Mouse (Mus musculus): ENCODE data around the gene Pld2. TPM values are rescaled to one million over a fixed set of nuclear protein-coding genes. Genes with fewer than 3 reads are reported as not detected.

The Pld2 gene
- polyA plus RNA-seq (2014; fragmentation: Nextera tagmentation; extraction: Ambion mirVana): 4.8 and 5.8 TPM in 2 replicates

GRCm38 (mm10) chr11:70539877-70540587, at the start of gene Pld2:
Pld2 (plus strand) TSS chr11:70540064.
- Histone ChIP-seq H3K4me3 (ENCODE audit: low read depth, low read length) (peak within 1 kb of the TSS; percentile 50), H3K27ac (ENCODE audit: low read depth, low read length) (no peak within 1 kb of the TSS), H3K36me3 (ENCODE audit: control insufficient read depth, insufficient read depth, low read length) (no peaks in the 10 kb centered on the region), H3K4me2 (ENCODE audit: low read length) (peak within 1 kb of the TSS; percentile 78), H3K9me3 (replicated peaks; ENCODE audit: control insufficient read depth, low read length) (no peaks in the 10 kb centered on the region), H3K4me1 (ENCODE audit: control insufficient read depth, insufficient read depth, low read length) (no peaks in the 10 kb centered on the region), H3K27me3 (replicated peaks; ENCODE audit: control insufficient read depth, insufficient read depth, low read length) (0 out of 2 replicates have a peak, but pooled peaks cover 6% of the 10 kb centered on the region), H3K9ac (ENCODE audit: low read length) (peak within 1 kb of the TSS; percentile 60)
- under 1% methylated on average over 61 of the region's 65 CpGs for WGBS
- ATAC-seq (peak; percentile 81), DNase-seq (ENCODE audit: low spot score) (peak; percentile 80)

GRCm38 (mm10) chr11:70499566-70500475, 40.0 kb upstream of the Pld2 start:
- H3K36me3 ChIP-seq (ENCODE audit: control insufficient read depth, insufficient read depth, low read length): no peaks in the 10 kb centered on the region
- no peaks in the 10 kb centered on the region for H3K9me3 ChIP-seq (replicated peaks; ENCODE audit: control insufficient read depth, low read length)
- 67% methylated on average over 14 of the region's 14 CpGs for WGBS
- H3K4me1 ChIP-seq (ENCODE audit: control insufficient read depth, insufficient read depth, low read length): no peaks in the 10 kb centered on the region
- H3K4me3 ChIP-seq (ENCODE audit: low read depth, low read length): no peak overlapping the region
- no peak overlapping the region for H3K9ac ChIP-seq (ENCODE audit: low read length)
- no peaks in the 10 kb centered on the region for H3K27me3 ChIP-seq (replicated peaks; ENCODE audit: control insufficient read depth, insufficient read depth, low read length)
- no peak for ATAC-seq
- H3K4me2 ChIP-seq (ENCODE audit: low read length): no peak overlapping the region
- no peak for DNase-seq (ENCODE audit: low spot score)
- H3K27ac ChIP-seq (ENCODE audit: low read depth, low read length): no peak overlapping the region

GRCm38 (mm10) chr11:70500476-70500812, 39.4 kb upstream of the Pld2 start:
- H3K4me2 ChIP-seq (ENCODE audit: low read length): no peak overlapping the region
- H3K4me3 ChIP-seq (ENCODE audit: low read depth, low read length): no peak overlapping the region
- no peak for DNase-seq (ENCODE audit: low spot score)
- H3K36me3 ChIP-seq (ENCODE audit: control insufficient read depth, insufficient read depth, low read length): no peaks in the 10 kb centered on the region
- no peaks in the 10 kb centered on the region for H3K27me3 ChIP-seq (replicated peaks; ENCODE audit: control insufficient read depth, insufficient read depth, low read length)
- H3K9me3 ChIP-seq (replicated peaks; ENCODE audit: control insufficient read depth, low read length): no peaks in the 10 kb centered on the region
- ATAC-seq: no peak
- no peak overlapping the region for H3K9ac ChIP-seq (ENCODE audit: low read length)
- no peak overlapping the region for H3K27ac ChIP-seq (ENCODE audit: low read depth, low read length)
- WGBS: 98% methylated on average over 1 of the region's 1 CpGs
- no peaks in the 10 kb centered on the region for H3K4me1 ChIP-seq (ENCODE audit: control insufficient read depth, insufficient read depth, low read length)

GRCm38 (mm10) chr11:70502018-70502417, 37.8 kb upstream of the Pld2 start:
- H3K27me3 ChIP-seq (replicated peaks; ENCODE audit: control insufficient read depth, insufficient read depth, low read length): no peaks in the 10 kb centered on the region
- DNase-seq (ENCODE audit: low spot score): no peak
- no peak overlapping the region for H3K4me3 ChIP-seq (ENCODE audit: low read depth, low read length)
- H3K36me3 ChIP-seq (ENCODE audit: control insufficient read depth, insufficient read depth, low read length): no peaks in the 10 kb centered on the region
- no peak overlapping the region for H3K4me2 ChIP-seq (ENCODE audit: low read length)
- WGBS: 73% methylated on average over 3 of the region's 3 CpGs
- no peak overlapping the region for H3K27ac ChIP-seq (ENCODE audit: low read depth, low read length)
- H3K9ac ChIP-seq (ENCODE audit: low read length): no peak overlapping the region
- H3K4me1 ChIP-seq (ENCODE audit: control insufficient read depth, insufficient read depth, low read length): no peaks in the 10 kb centered on the region
- no peak for ATAC-seq
- no peaks in the 10 kb centered on the region for H3K9me3 ChIP-seq (replicated peaks; ENCODE audit: control insufficient read depth, low read length)

GRCm38 (mm10) chr11:70504970-70505369, 34.9 kb upstream of the Pld2 start, which contains the start of gene Tm4sf5:
Tm4sf5 (plus strand) TSS chr11:70505244.
- H3K36me3 ChIP-seq (ENCODE audit: control insufficient read depth, insufficient read depth, low read length): no peaks in the 10 kb centered on the region
- no peaks in the 10 kb centered on the region for H3K27me3 ChIP-seq (replicated peaks; ENCODE audit: control insufficient read depth, insufficient read depth, low read length)
- WGBS: 86% methylated on average over 9 of the region's 9 CpGs
- DNase-seq (ENCODE audit: low spot score) (no peak), ATAC-seq (no peak)
- H3K4me2 ChIP-seq (ENCODE audit: low read length): no peak within 1 kb of the TSS
- no peaks in the 10 kb centered on the region for H3K9me3 ChIP-seq (replicated peaks; ENCODE audit: control insufficient read depth, low read length)
- peaks cover 2% of the 10 kb centered on the region; the same call in 1 of the 2 replicates for H3K4me1 ChIP-seq (ENCODE audit: control insufficient read depth, insufficient read depth, low read length)
- no peak within 1 kb of the TSS for H3K9ac ChIP-seq (ENCODE audit: low read length)
- H3K4me3 ChIP-seq (ENCODE audit: low read depth, low read length): no peak within 1 kb of the TSS
- H3K27ac ChIP-seq (ENCODE audit: low read depth, low read length): no peak within 1 kb of the TSS

- Histone ChIP-seq H3K27ac (ENCODE audit: low read depth, low read length) (no peak overlapping the region), H3K4me1 (ENCODE audit: control insufficient read depth, insufficient read depth, low read length) (peaks cover 2% of the 10 kb centered on the region; the same call in 1 of the 2 replicates), H3K9me3 (replicated peaks; ENCODE audit: control insufficient read depth, low read length) (no peaks in the 10 kb centered on the region), H3K9ac (ENCODE audit: low read length) (no peak overlapping the region), H3K4me2 (ENCODE audit: low read length) (no peak overlapping the region), H3K4me3 (ENCODE audit: low read depth, low read length) (no peak overlapping the region), H3K36me3 (ENCODE audit: control insufficient read depth, insufficient read depth, low read length) (no peaks in the 10 kb centered on the region), H3K27me3 (replicated peaks; ENCODE audit: control insufficient read depth, insufficient read depth, low read length) (no peaks in the 10 kb centered on the region)
- DNase-seq (ENCODE audit: low spot score) (peak; percentile 56), ATAC-seq (no peak)
- 28% methylated on average over 4 of the region's 4 CpGs for WGBS
These were observed 33.5 kb upstream of the Pld2 start for GRCm38 (mm10) chr11:70506385-70506784.

GRCm38 (mm10) chr11:70506962-70507515, 32.8 kb upstream of the Pld2 start:
- H3K27me3 ChIP-seq (replicated peaks; ENCODE audit: control insufficient read depth, insufficient read depth, low read length): no peaks in the 10 kb centered on the region
- no peaks in the 10 kb centered on the region for H3K9me3 ChIP-seq (replicated peaks; ENCODE audit: control insufficient read depth, low read length)
- no peak for ATAC-seq
- H3K9ac ChIP-seq (ENCODE audit: low read length): no peak overlapping the region
- peaks cover 2% of the 10 kb centered on the region; the same call in 1 of the 2 replicates for H3K4me1 ChIP-seq (ENCODE audit: control insufficient read depth, insufficient read depth, low read length)
- no peak for DNase-seq (ENCODE audit: low spot score)
- H3K4me3 ChIP-seq (ENCODE audit: low read depth, low read length): no peak overlapping the region
- H3K4me2 ChIP-seq (ENCODE audit: low read length): no peak overlapping the region
- H3K27ac ChIP-seq (ENCODE audit: low read depth, low read length): no peak overlapping the region
- no peaks in the 10 kb centered on the region for H3K36me3 ChIP-seq (ENCODE audit: control insufficient read depth, insufficient read depth, low read length)
- 75% methylated on average over 7 of the region's 7 CpGs for whole genome bisulfite sequencing

- no peak overlapping the region for H3K4me3 ChIP-seq (ENCODE audit: low read depth, low read length)
- no peak overlapping the region for H3K27ac ChIP-seq (ENCODE audit: low read depth, low read length)
- DNase-seq (ENCODE audit: low spot score) (peak; percentile 76), ATAC-seq (peak; percentile 67; the same call in 1 of the 2 replicates)
- H3K4me2 ChIP-seq (ENCODE audit: low read length): peak overlapping the region; percentile 33; the same call in 1 of the 2 replicates
- no peaks in the 10 kb centered on the region for H3K36me3 ChIP-seq (ENCODE audit: control insufficient read depth, insufficient read depth, low read length)
- peaks cover 2% of the 10 kb centered on the region; the same call in 1 of the 2 replicates for H3K4me1 ChIP-seq (ENCODE audit: control insufficient read depth, insufficient read depth, low read length)
- 9% methylated on average over 19 of the region's 19 CpGs for WGBS
- H3K9ac ChIP-seq (ENCODE audit: low read length): no peak overlapping the region
- H3K27me3 ChIP-seq (replicated peaks; ENCODE audit: control insufficient read depth, insufficient read depth, low read length): no peaks in the 10 kb centered on the region
- H3K9me3 ChIP-seq (replicated peaks; ENCODE audit: control insufficient read depth, low read length): no peaks in the 10 kb centered on the region
These were observed 29.9 kb upstream of the Pld2 start for GRCm38 (mm10) chr11:70509753-70510564.

All from forebrain, embryonic 14.5 days (tissue).